Comparison of ENCODE assay signal across 13 mouse cellular contexts in genomic region chr11:54812314-54812713, GRCm38 (mm10). TPM values are rescaled to one million over a fixed set of nuclear protein-coding genes. Genes with fewer than 3 reads are reported as not detected.
DNase-seq lines count a peak whose midpoint lies in the region; ATAC-seq and TF ChIP-seq lines count a peak whose summit lies in the region.
"Had no signal": no experiment of that assay in that cellular context is flagged by ENCODE, and none has a peak within 500 bp of the region (broad histone marks: within the 10 kb centered on the region; RNA-seq: fewer than 3 reads in every experiment).

No protein-coding gene starts in this region.

- no peak overlapping the region for H3K9ac ChIP-seq in hindbrain, embryonic 12.5 days
- H3K9ac ChIP-seq in neural tube, embryonic 12.5 days, result no peak overlapping the region
- no peak overlapping the region for H3K9ac ChIP-seq in heart, embryonic 12.5 days
- H3K9ac ChIP-seq: heart, embryonic 13.5 days; limb, embryonic 13.5 days had no signal

- no peak overlapping the region for H3K4me3 ChIP-seq in layer of hippocampus, adult 2 months
- no peak overlapping the region for H3K4me3 ChIP-seq in hindbrain, embryonic 12.5 days
- no peak overlapping the region for H3K4me3 ChIP-seq in neural tube, embryonic 12.5 days
- no peak overlapping the region for H3K4me3 ChIP-seq in heart, embryonic 12.5 days
- H3K4me3 ChIP-seq: heart, embryonic 13.5 days; limb, embryonic 13.5 days had no signal

- H3K27me3 ChIP-seq in hindbrain, embryonic 12.5 days, result no peaks in the 10 kb centered on the region
- no peaks in the 10 kb centered on the region for H3K27me3 ChIP-seq in neural tube, embryonic 12.5 days (replicated peaks)
- peaks cover 3% of the 10 kb centered on the region; the same call in 1 of the 2 replicates for H3K27me3 ChIP-seq in heart, embryonic 12.5 days (replicated peaks)
- H3K27me3 ChIP-seq: limb, embryonic 13.5 days; Patski had no signal

- 0 out of 2 replicates have a peak overlapping the region, but pooled peaks have one; percentile 2 for H3K4me2 ChIP-seq in hindbrain, embryonic 12.5 days (replicated peaks)
- 0 out of 2 replicates have a peak overlapping the region, but pooled peaks have one; percentile 9 for H3K4me2 ChIP-seq in neural tube, embryonic 12.5 days (replicated peaks)
- H3K4me2 ChIP-seq in heart, embryonic 12.5 days, result no peak overlapping the region
- H3K4me2 ChIP-seq: heart, embryonic 13.5 days; limb, embryonic 13.5 days had no signal

- TF ChIP-seq CTCF in layer of hippocampus, adult 2 months (conservative IDR thresholded peaks at IDR 0.05), result no peak

- peak; percentile 73; the same call in 1 of the 2 replicates for ATAC-seq in hindbrain, embryonic 12.5 days (ENCODE audit: low FRiP score)
- ATAC-seq in neural tube, embryonic 12.5 days (ENCODE audit: low FRiP score, low read depth), result peak; percentile 69; the same call in 1 of the 2 replicates
- no peak for ATAC-seq in heart, embryonic 12.5 days (ENCODE audit: insufficient number of reproducible peaks, low FRiP score)
- ATAC-seq: Patski had no signal

- no peaks in the 10 kb centered on the region for H3K36me3 ChIP-seq in hindbrain, embryonic 12.5 days
- no peaks in the 10 kb centered on the region for H3K36me3 ChIP-seq in neural tube, embryonic 12.5 days
- no peaks in the 10 kb centered on the region for H3K36me3 ChIP-seq in heart, embryonic 12.5 days
- H3K36me3 ChIP-seq: heart, embryonic 13.5 days; limb, embryonic 13.5 days had no signal

- H3K9me3 ChIP-seq in hindbrain, embryonic 12.5 days (replicated peaks), result no peaks in the 10 kb centered on the region
- H3K9me3 ChIP-seq in neural tube, embryonic 12.5 days, result no peaks in the 10 kb centered on the region
- H3K9me3 ChIP-seq in heart, embryonic 12.5 days (replicated peaks), result no peaks in the 10 kb centered on the region
- H3K9me3 ChIP-seq: heart, embryonic 13.5 days; limb, embryonic 13.5 days had no signal

- 29% methylated on average over 4 of the region's 4 CpGs for WGBS in hindbrain, embryonic 12.5 days
- WGBS in neural tube, embryonic 12.5 days, result 31% methylated on average over 4 of the region's 4 CpGs
- WGBS in heart, embryonic 12.5 days, result 63% methylated on average over 4 of the region's 4 CpGs

- peak overlapping the region; percentile 76 for H3K27ac ChIP-seq in layer of hippocampus, adult 2 months
- H3K27ac ChIP-seq in hindbrain, embryonic 12.5 days, result peak overlapping the region; percentile 83
- peak overlapping the region; percentile 65 for H3K27ac ChIP-seq in neural tube, embryonic 12.5 days
- no peak overlapping the region for H3K27ac ChIP-seq in heart, embryonic 12.5 days (ENCODE audit: poor library complexity, severe bottlenecking)
- H3K27ac ChIP-seq: heart, embryonic 13.5 days; limb, embryonic 13.5 days had no signal

- H3K4me1 ChIP-seq in hindbrain, embryonic 12.5 days, result peaks cover 28% of the 10 kb centered on the region
- H3K4me1 ChIP-seq in neural tube, embryonic 12.5 days, result peaks cover 25% of the 10 kb centered on the region
- 0 out of 2 replicates have a peak, but pooled peaks cover under 1% of the 10 kb centered on the region for H3K4me1 ChIP-seq in heart, embryonic 12.5 days (replicated peaks)

- no peak for DNase-seq in layer of hippocampus, adult 2 months (ENCODE audit: low spot score in 2 of 2)
- no peak for DNase-seq in layer of hippocampus, adult 18-20 months (ENCODE audit: low spot score in 2 of 2)
- peak; percentile 44 for DNase-seq in embryo, embryonic 10.5 days (ENCODE audit: low spot score)
- DNase-seq in frontal cortex, postnatal 14 days (ENCODE audit: low spot score in 2 of 2), result no peak
- DNase-seq in cerebellum, adult 9-11 months, result no peak
- DNase-seq: adrenal gland, postnatal 36 days; kidney, adult 2 months had no signal

RNA-seq across cellular contexts. Expression of gene Cdc42se2, which starts 24.8 kb away (rescaled TPM):
- 100 to 1,000 TPM; 134 TPM for total RNA-seq in layer of hippocampus, adult 2 months (2021)
- 100 to 1,000 TPM; 135 to 144 TPM for total RNA-seq in layer of hippocampus, adult 18-20 months (2021)
- 198 and 205 TPM in 2 replicates for polyA plus RNA-seq in hindbrain, embryonic 12.5 days (2016; fragmentation: Nextera tagmentation; extraction: Ambion mirVana)
- polyA plus RNA-seq in neural tube, embryonic 12.5 days (2016; fragmentation: Nextera tagmentation; extraction: Ambion mirVana), result 184 and 186 TPM in 2 replicates
- 68.7 and 68.9 TPM in 2 replicates for polyA plus RNA-seq in heart, embryonic 12.5 days (2016; fragmentation: Nextera tagmentation; extraction: Ambion mirVana)

RNA-seq across cellular contexts. Expression of gene Lyrm7, which starts 48.4 kb away (rescaled TPM):
- 10 to 100 TPM; 28.7 to 30.9 TPM for total RNA-seq in layer of hippocampus, adult 2 months (2021)
- 10 to 100 TPM; 29.5 to 35.5 TPM for total RNA-seq in layer of hippocampus, adult 18-20 months (2021)
- polyA plus RNA-seq in hindbrain, embryonic 12.5 days (2016; fragmentation: Nextera tagmentation; extraction: Ambion mirVana), result 5.5 and 10.8 TPM in 2 replicates
- 7.4 and 8.7 TPM in 2 replicates for polyA plus RNA-seq in neural tube, embryonic 12.5 days (2016; fragmentation: Nextera tagmentation; extraction: Ambion mirVana)
- 14.5 and 20.1 TPM in 2 replicates for polyA plus RNA-seq in heart, embryonic 12.5 days (2016; fragmentation: Nextera tagmentation; extraction: Ambion mirVana)

RNA-seq across cellular contexts. Expression of gene Hint1, which starts 53.9 kb away (rescaled TPM):
- total RNA-seq in layer of hippocampus, adult 2 months (2021), result 100 to 1,000 TPM; 252 to 273 TPM
- 100 to 1,000 TPM; 265 to 272 TPM for total RNA-seq in layer of hippocampus, adult 18-20 months (2021)
- polyA plus RNA-seq in hindbrain, embryonic 12.5 days (2016; fragmentation: Nextera tagmentation; extraction: Ambion mirVana), result 642 and 656 TPM in 2 replicates
- polyA plus RNA-seq in neural tube, embryonic 12.5 days (2016; fragmentation: Nextera tagmentation; extraction: Ambion mirVana), result 653 and 677 TPM in 2 replicates
- 743 and 765 TPM in 2 replicates for polyA plus RNA-seq in heart, embryonic 12.5 days (2016; fragmentation: Nextera tagmentation; extraction: Ambion mirVana)
